Mouse (Mus musculus): ENCODE measurements around the gene Fam207a.

The Fam207a gene

GRCm38 (mm10) chr10:77515385-77516348, at the start of gene Fam207a:
TSS of gene Fam207a (minus strand) at chr10:77515785.
- peak; percentile 92 for DNase-seq (ENCODE audit: low spot score)

- no peak for DNase-seq (ENCODE audit: low spot score)
These were observed 49.4 kb upstream of the Fam207a start for GRCm38 (mm10) chr10:77565005-77565404.

- DNase-seq (ENCODE audit: low spot score), result no peak
These were observed 45.9 kb upstream of the Fam207a start for GRCm38 (mm10) chr10:77561508-77561907.

GRCm38 (mm10) chr10:77560830-77561229, 45.2 kb upstream of the Fam207a start:
- DNase-seq (ENCODE audit: low spot score), result no peak

GRCm38 (mm10) chr10:77560090-77560489, 44.5 kb upstream of the Fam207a start:
- DNase-seq (ENCODE audit: low spot score), result no peak

- DNase-seq (ENCODE audit: low spot score), result no peak
These were observed 42.1 kb upstream of the Fam207a start for GRCm38 (mm10) chr10:77557641-77558040.

GRCm38 (mm10) chr10:77556631-77557030, 41.0 kb upstream of the Fam207a start:
- DNase-seq (ENCODE audit: low spot score), result no peak

- DNase-seq (ENCODE audit: low spot score), result no peak
These were observed 39.3 kb upstream of the Fam207a start for GRCm38 (mm10) chr10:77554918-77555317.

- DNase-seq (ENCODE audit: low spot score), result no peak
These were observed 37.7 kb upstream of the Fam207a start for GRCm38 (mm10) chr10:77553285-77553684.

- DNase-seq (ENCODE audit: low spot score), result no peak
These were observed 36.6 kb upstream of the Fam207a start for GRCm38 (mm10) chr10:77552162-77552561.

GRCm38 (mm10) chr10:77550874-77551273, 35.3 kb upstream of the Fam207a start:
- peak; percentile 70 for DNase-seq (ENCODE audit: low spot score)

- DNase-seq (ENCODE audit: low spot score), result no peak
These were observed 33.0 kb upstream of the Fam207a start for GRCm38 (mm10) chr10:77548576-77548975.

- peak; percentile 81 for DNase-seq (ENCODE audit: low spot score)
These were observed 29.3 kb upstream of the Fam207a start for GRCm38 (mm10) chr10:77544916-77545315.

GRCm38 (mm10) chr10:77543226-77543625, 27.6 kb upstream of the Fam207a start:
- DNase-seq (ENCODE audit: low spot score), result no peak

- DNase-seq (ENCODE audit: low spot score), result no peak
These were observed 26.5 kb upstream of the Fam207a start for GRCm38 (mm10) chr10:77541864-77542666.

GRCm38 (mm10) chr10:77540576-77541102, 25.1 kb upstream of the Fam207a start:
- no peak for DNase-seq (ENCODE audit: low spot score)

- DNase-seq (ENCODE audit: low spot score), result no peak
These were observed 23.8 kb upstream of the Fam207a start for GRCm38 (mm10) chr10:77539320-77539945.

- DNase-seq (ENCODE audit: low spot score), result no peak
These were observed 21.9 kb upstream of the Fam207a start for GRCm38 (mm10) chr10:77537215-77538209.

- DNase-seq (ENCODE audit: low spot score), result no peak
These were observed 21.1 kb upstream of the Fam207a start for GRCm38 (mm10) chr10:77536727-77537126.

GRCm38 (mm10) chr10:77532020-77532413, 16.4 kb upstream of the Fam207a start:
- no peak for DNase-seq (ENCODE audit: low spot score)
